Mouse (Mus musculus): ENCODE data around the gene Xpo5.

DNA sequence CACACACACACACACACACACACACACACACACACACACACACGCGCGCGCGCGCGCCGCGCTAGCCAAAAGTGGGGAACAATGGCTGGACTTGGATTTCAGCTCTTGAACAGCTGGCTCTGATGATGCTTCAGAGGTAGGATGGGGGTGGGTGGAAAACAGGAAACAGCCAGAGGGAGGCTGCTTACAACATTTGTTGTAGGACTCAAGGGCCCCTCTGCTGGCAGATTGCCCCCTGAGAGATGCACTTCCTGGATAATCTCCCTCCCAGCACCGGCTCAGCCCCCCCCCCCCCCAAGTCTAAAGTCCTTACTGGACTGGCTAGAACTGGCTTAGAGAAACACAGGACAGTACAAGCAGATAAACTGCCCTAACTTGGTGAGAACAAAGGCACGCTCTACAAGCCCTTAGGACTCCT, 85.1 kb downstream of the Xpo5 start:
- TF ChIP-seq POLR2A (IDR thresholded peaks at IDR 0.05; ENCODE audit: borderline replicate concordance, extremely low read depth, insufficient read depth, insufficient read length, poor library complexity, severe bottlenecking) (no peak), CTCF (IDR thresholded peaks at IDR 0.05; ENCODE audit: borderline replicate concordance, extremely low read depth, insufficient read depth, insufficient read length) (no peak)

Measured in brain, embryonic 14.5 days (tissue).